Mouse (Mus musculus) lung, postnatal 0 days (tissue): ENCODE measurements around the gene Rhoj.

Experiments used
- CTCF ChIP-seq: IDR thresholded peaks from 2 replicates; pipeline ENCODE4 v1.5.1; 2016; ENCODE audit warnings: antibody characterized with exemption, mild to moderate bottlenecking
- EP300 ChIP-seq: IDR thresholded peaks from 2 replicates; pipeline ENCODE4 v1.6.1; 2016; ENCODE audit warnings: antibody characterized with exemption, mild to moderate bottlenecking, control low read depth

DNA sequence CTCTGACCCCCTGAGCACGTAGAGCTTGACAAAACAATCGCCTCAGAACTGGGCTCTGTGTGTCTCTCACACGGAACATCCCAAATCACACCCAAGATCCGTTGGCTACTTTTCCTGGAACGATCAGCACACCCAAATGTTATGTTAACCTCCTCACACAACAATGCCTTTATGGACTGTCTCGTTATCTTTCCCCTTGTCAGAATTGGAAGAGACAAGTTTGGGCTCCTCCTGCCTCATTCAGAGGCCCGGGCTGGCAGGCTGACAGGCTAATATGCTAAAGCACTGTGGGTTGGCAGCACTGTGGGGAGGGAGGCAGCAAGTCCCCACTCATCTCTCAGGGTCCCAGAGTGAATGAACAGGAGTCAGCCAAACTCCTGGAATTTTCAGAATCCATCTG, 89.0 kb downstream of the Rhoj start:
- no peak for TF ChIP-seq EP300
- TF ChIP-seq CTCF, result no peak
